Mouse (Mus musculus): ENCODE data around the gene Hist1h4c. TPM values are rescaled to one million over a fixed set of nuclear protein-coding genes. Genes with fewer than 3 reads are reported as not detected.

Gene Hist1h4c
- total RNA-seq, 2 experiments from 2014 or later = 225 to 667 TPM

DNA sequence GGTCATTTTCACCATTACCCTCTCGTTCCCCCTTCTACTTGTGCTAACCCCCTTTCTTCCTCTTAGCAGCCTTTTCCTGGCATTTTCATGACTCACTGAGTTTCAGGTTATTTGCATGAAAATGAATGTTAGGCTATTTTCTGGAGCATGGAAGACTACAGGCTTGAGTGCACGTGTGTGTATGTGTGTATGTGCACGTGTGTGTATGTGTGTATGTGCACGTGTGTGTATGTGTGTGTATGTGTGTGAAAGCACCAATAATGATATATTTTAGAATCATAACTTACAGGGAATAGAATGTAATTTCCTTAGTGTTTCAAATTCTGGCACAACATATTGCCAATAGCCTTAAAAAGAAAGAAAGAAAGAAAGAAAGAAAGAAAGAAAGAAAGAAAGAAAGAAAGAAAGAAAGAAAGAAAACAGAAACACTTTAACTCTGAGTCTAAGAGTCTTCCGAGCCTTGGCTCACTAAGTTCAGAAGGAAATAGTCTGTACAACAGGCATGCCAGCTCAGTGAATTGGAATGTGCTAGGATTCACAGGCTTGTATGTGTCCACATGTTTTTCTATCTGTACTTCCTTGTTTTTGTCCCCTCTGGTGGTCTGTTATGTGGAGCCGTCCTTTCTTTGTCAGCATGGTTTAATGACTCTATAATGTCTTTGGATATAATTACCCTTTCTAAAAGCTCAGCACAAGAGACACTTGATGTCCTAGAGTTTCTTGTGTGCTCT lies 38.5 kb downstream of the Hist1h4c start:
- ATAC-seq (replicated peaks; ENCODE audit: low FRiP score, poor library complexity, severe bottlenecking) = no peak

Other genes starting within 250 kb of the Hist1h4c start
Only the 30 nearest of the 38 such genes appear.
- gene Hist1h3g, start 163.0 kb downstream of the Hist1h4c start, total RNA-seq (2015; ENCODE audit: low replicate concordance) = 573 TPM in 2 replicates
- gene Hist1h3g, start 163.0 kb downstream of the Hist1h4c start, total RNA-seq (2017; ENCODE audit: low replicate concordance) = 250 and 889 TPM in 2 replicates
- gene Hist1h2bh, start 155.1 kb downstream of the Hist1h4c start, total RNA-seq (2015; ENCODE audit: low replicate concordance) = 90.1 and 113 TPM in 2 replicates
- gene Hist1h2bh, start 155.1 kb downstream of the Hist1h4c start, total RNA-seq (2017; ENCODE audit: low replicate concordance) = 325 and 367 TPM in 2 replicates
- gene Hist1h3f, start 154.4 kb downstream of the Hist1h4c start, total RNA-seq (2015; ENCODE audit: low replicate concordance) = 145 and 158 TPM in 2 replicates
- 262 and 310 TPM in 2 replicates for gene Hist1h3f, start 154.4 kb downstream of the Hist1h4c start, total RNA-seq (2017; ENCODE audit: low replicate concordance)
- 838 and 1,105 TPM in 2 replicates for gene Hist1h4f, start 146.8 kb downstream of the Hist1h4c start, total RNA-seq (2015; ENCODE audit: low replicate concordance)
- 7,675 and 12,079 TPM in 2 replicates for gene Hist1h4f, start 146.8 kb downstream of the Hist1h4c start, total RNA-seq (2017; ENCODE audit: low replicate concordance)
- gene Hist1h1d, start 145.2 kb downstream of the Hist1h4c start, total RNA-seq (2015; ENCODE audit: low replicate concordance) = 59.1 and 59.8 TPM in 2 replicates
- 587 and 674 TPM in 2 replicates for gene Hist1h1d, start 145.2 kb downstream of the Hist1h4c start, total RNA-seq (2017; ENCODE audit: low replicate concordance)
- gene Hist1h3e, start 136.1 kb downstream of the Hist1h4c start, total RNA-seq (2015; ENCODE audit: low replicate concordance) = 238 and 264 TPM in 2 replicates
- 387 and 422 TPM in 2 replicates for gene Hist1h3e, start 136.1 kb downstream of the Hist1h4c start, total RNA-seq (2017; ENCODE audit: low replicate concordance)
- gene Hist1h2ae, start 127.2 kb downstream of the Hist1h4c start, total RNA-seq (2015; ENCODE audit: low replicate concordance) = 4.2 and 33.5 TPM in 2 replicates
- 1,390 and 1,464 TPM in 2 replicates for gene Hist1h2ae, start 127.2 kb downstream of the Hist1h4c start, total RNA-seq (2017; ENCODE audit: low replicate concordance)
- 851 and 976 TPM in 2 replicates for gene Hist1h2bg, start 127.1 kb downstream of the Hist1h4c start, total RNA-seq (2015; ENCODE audit: low replicate concordance)
- 2,677 and 3,057 TPM in 2 replicates for gene Hist1h2bg, start 127.1 kb downstream of the Hist1h4c start, total RNA-seq (2017; ENCODE audit: low replicate concordance)
- gene Hist1h2bf, start 124.3 kb downstream of the Hist1h4c start, total RNA-seq (2015; ENCODE audit: low replicate concordance) = 1,210 and 1,460 TPM in 2 replicates
- gene Hist1h2bf, start 124.3 kb downstream of the Hist1h4c start, total RNA-seq (2017; ENCODE audit: low replicate concordance) = 1,557 and 1,840 TPM in 2 replicates
- gene Hist1h2ad, start 124.1 kb downstream of the Hist1h4c start, total RNA-seq (2015; ENCODE audit: low replicate concordance) = 9.0 and 15.1 TPM in 2 replicates
- gene Hist1h2ad, start 124.1 kb downstream of the Hist1h4c start, total RNA-seq (2017; ENCODE audit: low replicate concordance) = 2,771 and 6,356 TPM in 2 replicates
- 379 and 393 TPM in 2 replicates for gene Hist1h3d, start 122.7 kb downstream of the Hist1h4c start, total RNA-seq (2015; ENCODE audit: low replicate concordance)
- gene Hist1h3d, start 122.7 kb downstream of the Hist1h4c start, total RNA-seq (2017; ENCODE audit: low replicate concordance) = 236 and 363 TPM in 2 replicates
- gene Hist1h4d, start 116.9 kb downstream of the Hist1h4c start, total RNA-seq (2015; ENCODE audit: low replicate concordance) = 1,614 and 1,995 TPM in 2 replicates
- gene Hist1h4d, start 116.9 kb downstream of the Hist1h4c start, total RNA-seq (2017; ENCODE audit: low replicate concordance) = 2,133 and 2,242 TPM in 2 replicates
- gene Hist1h2be, start 77.3 kb downstream of the Hist1h4c start, total RNA-seq (2015; ENCODE audit: low replicate concordance) = 39.8 and 50.1 TPM in 2 replicates
- 202 and 281 TPM in 2 replicates for gene Hist1h2be, start 77.3 kb downstream of the Hist1h4c start, total RNA-seq (2017; ENCODE audit: low replicate concordance)
- gene Hist1h1e, start 75.9 kb downstream of the Hist1h4c start, total RNA-seq (2015; ENCODE audit: low replicate concordance) = 1,339 and 1,610 TPM in 2 replicates
- gene Hist1h1e, start 75.9 kb downstream of the Hist1h4c start, total RNA-seq (2017; ENCODE audit: low replicate concordance) = 1,649 and 1,886 TPM in 2 replicates
- gene Hist1h2ac, start 14.5 kb downstream of the Hist1h4c start, total RNA-seq (2015; ENCODE audit: low replicate concordance) = 7.5 and 8.3 TPM in 2 replicates
- 152 and 187 TPM in 2 replicates for gene Hist1h2ac, start 14.5 kb downstream of the Hist1h4c start, total RNA-seq (2017; ENCODE audit: low replicate concordance)
- 84.3 and 136 TPM in 2 replicates for gene Hist1h2bc, start 14.3 kb downstream of the Hist1h4c start, total RNA-seq (2015; ENCODE audit: low replicate concordance)
- gene Hist1h2bc, start 14.3 kb downstream of the Hist1h4c start, total RNA-seq (2017; ENCODE audit: low replicate concordance) = 401 and 556 TPM in 2 replicates
- gene Hist1h1t, start 2.6 kb downstream of the Hist1h4c start, total RNA-seq (2015; ENCODE audit: low replicate concordance) = 2.2 TPM in 1 of 2 replicates, not detected in the other
- gene Hist1h1t, start 2.6 kb downstream of the Hist1h4c start, total RNA-seq (2017; ENCODE audit: low replicate concordance) = 3.5 and 8.2 TPM in 2 replicates
- 7.5 and 14.1 TPM in 2 replicates for gene Hfe, start 12.4 kb upstream of the Hist1h4c start, total RNA-seq (2015; ENCODE audit: low replicate concordance)
- gene Hfe, start 12.4 kb upstream of the Hist1h4c start, total RNA-seq (2017; ENCODE audit: low replicate concordance) = 0.77 and 2.2 TPM in 2 replicates
- gene Hist1h1c, start 40.4 kb upstream of the Hist1h4c start, total RNA-seq (2015; ENCODE audit: low replicate concordance) = 527 and 533 TPM in 2 replicates
- gene Hist1h1c, start 40.4 kb upstream of the Hist1h4c start, total RNA-seq (2017; ENCODE audit: low replicate concordance) = 3,859 and 4,708 TPM in 2 replicates
- gene Hist1h3c, start 47.1 kb upstream of the Hist1h4c start, total RNA-seq (2015; ENCODE audit: low replicate concordance) = 412 and 474 TPM in 2 replicates
- 1,335 and 2,217 TPM in 2 replicates for gene Hist1h3c, start 47.1 kb upstream of the Hist1h4c start, total RNA-seq (2017; ENCODE audit: low replicate concordance)
- 856 and 1,017 TPM in 2 replicates for gene Hist1h2bb, start 48.3 kb upstream of the Hist1h4c start, total RNA-seq (2015; ENCODE audit: low replicate concordance)
- 7,682 and 13,399 TPM in 2 replicates for gene Hist1h2bb, start 48.3 kb upstream of the Hist1h4c start, total RNA-seq (2017; ENCODE audit: low replicate concordance)
- gene Hist1h2ab, start 52.7 kb upstream of the Hist1h4c start, total RNA-seq (2015; ENCODE audit: low replicate concordance) = 222 and 372 TPM in 2 replicates
- gene Hist1h2ab, start 52.7 kb upstream of the Hist1h4c start, total RNA-seq (2017; ENCODE audit: low replicate concordance) = 5,516 and 10,292 TPM in 2 replicates
- 1,233 and 1,450 TPM in 2 replicates for gene Hist1h3b, start 53.8 kb upstream of the Hist1h4c start, total RNA-seq (2015; ENCODE audit: low replicate concordance)
- 1,686 and 1,833 TPM in 2 replicates for gene Hist1h3b, start 53.8 kb upstream of the Hist1h4c start, total RNA-seq (2017; ENCODE audit: low replicate concordance)
- 331 and 380 TPM in 2 replicates for gene Hist1h4b, start 58.6 kb upstream of the Hist1h4c start, total RNA-seq (2015; ENCODE audit: low replicate concordance)
- gene Hist1h4b, start 58.6 kb upstream of the Hist1h4c start, total RNA-seq (2017; ENCODE audit: low replicate concordance) = 1,134 and 2,811 TPM in 2 replicates
- gene Hist1h4a, start 62.8 kb upstream of the Hist1h4c start, total RNA-seq (2015; ENCODE audit: low replicate concordance) = 142 and 188 TPM in 2 replicates
- gene Hist1h4a, start 62.8 kb upstream of the Hist1h4c start, total RNA-seq (2017; ENCODE audit: low replicate concordance) = 706 and 1,369 TPM in 2 replicates
- 238 and 271 TPM in 2 replicates for gene Hist1h3a, start 63.9 kb upstream of the Hist1h4c start, total RNA-seq (2015; ENCODE audit: low replicate concordance)
- 723 and 806 TPM in 2 replicates for gene Hist1h3a, start 63.9 kb upstream of the Hist1h4c start, total RNA-seq (2017; ENCODE audit: low replicate concordance)
- gene Hist1h1a, start 65.2 kb upstream of the Hist1h4c start, total RNA-seq (2015; ENCODE audit: low replicate concordance) = 666 and 715 TPM in 2 replicates
- 4,010 and 6,111 TPM in 2 replicates for gene Hist1h1a, start 65.2 kb upstream of the Hist1h4c start, total RNA-seq (2017; ENCODE audit: low replicate concordance)
- gene Trim38, start 71.5 kb upstream of the Hist1h4c start, total RNA-seq (2015; ENCODE audit: low replicate concordance) = not detected in 2 replicates
- gene Trim38, start 71.5 kb upstream of the Hist1h4c start, total RNA-seq (2017; ENCODE audit: low replicate concordance) = 0.39 TPM in 1 of 2 replicates, not detected in the other
- not detected in 2 replicates for gene Slc17a2, start 108.5 kb upstream of the Hist1h4c start, total RNA-seq (2015; ENCODE audit: low replicate concordance)
- gene Slc17a2, start 108.5 kb upstream of the Hist1h4c start, total RNA-seq (2017; ENCODE audit: low replicate concordance) = not detected in 2 replicates
- gene Slc17a3, start 141.0 kb upstream of the Hist1h4c start, total RNA-seq (2015; ENCODE audit: low replicate concordance) = not detected in 2 replicates
- not detected in 2 replicates for gene Slc17a3, start 141.0 kb upstream of the Hist1h4c start, total RNA-seq (2017; ENCODE audit: low replicate concordance)

All from erythroid progenitor cell, adult 5-6 weeks (primary cell).